Mouse (Mus musculus) kidney, postnatal 0 days (tissue): ENCODE results near the gene B4galt5. TPM values are rescaled to one million over a fixed set of nuclear protein-coding genes. Genes with fewer than 3 reads are reported as not detected.

Experiments used
- ATAC-seq: fragments of 200-750 bp; cut with Nextera tagmentation; replicated peaks from 2 replicates; pipeline ENCODE4 v1.8.0; 2017; ENCODE audit warnings: low read depth, moderate number of reproducible peaks, moderate TSS enrichment, moderate library complexity; ENCODE audit not compliant: low FRiP score
- DNase-seq: peaks from one replicate; pipeline ENCODE4 v3.0.0-alpha.2; 2016; ENCODE audit warnings: low spot score
- H3K27ac ChIP-seq: fragments of 300-500 bp; sonication (generic); 2 replicates; pipeline ENCODE4 v1.5.1; 2014; ENCODE audit warnings: mild to moderate bottlenecking
- H3K27me3 ChIP-seq: fragments of 300-500 bp; sonication (generic); 2 replicates; pipeline ENCODE4 v1.6.1; 2014; ENCODE audit warnings: low read length, mixed read lengths; ENCODE audit not compliant: insufficient read depth
- H3K36me3 ChIP-seq: fragments of 300-500 bp; sonication (generic); 2 replicates; pipeline ENCODE4 v1.6.1; 2014; ENCODE audit warnings: low read length, mixed read lengths; ENCODE audit not compliant: insufficient read depth
- H3K4me1 ChIP-seq: fragments of 300-500 bp; sonication (generic); replicated peaks from 2 replicates; pipeline ENCODE4 v1.6.1; 2014; ENCODE audit warnings: antibody characterized with exemption, low read length, mixed read lengths; ENCODE audit not compliant: insufficient read depth
- H3K4me2 ChIP-seq: fragments of 300-500 bp; sonication (generic); 2 replicates; pipeline ENCODE4 v1.6.1; 2014; ENCODE audit warnings: mild to moderate bottlenecking, low read length, moderate library complexity, mixed read lengths
- H3K4me3 ChIP-seq: fragments of 300-500 bp; sonication (generic); replicated peaks from 2 replicates; pipeline ENCODE4 v1.5.1; 2014; ENCODE audit warnings: low read depth, low read length
- H3K9ac ChIP-seq: fragments of 300-500 bp; sonication (generic); 2 replicates; pipeline ENCODE4 v1.6.1; 2014; ENCODE audit warnings: low read depth, low read length
- H3K9me3 ChIP-seq: fragments of 300-500 bp; sonication (generic); replicated peaks from 2 replicates; pipeline ENCODE4 v1.6.1; 2016; ENCODE audit warnings: low read length, inconsistent platforms, mixed read lengths
- CTCF ChIP-seq: IDR thresholded peaks from 2 replicates; pipeline ENCODE4 v1.5.1; 2016; ENCODE audit warnings: antibody characterized with exemption, low read depth, mild to moderate bottlenecking, moderate library complexity
- WGBS: fragments of 180-500 bp; shearing (Covaris S2); extraction: QIAGEN DNeasy Blood & Tissue Kit; methylation state at CpG from one replicate; pipeline ENCODE4 v1.1.7; 2014; 5-methylcytosine and 5-hydroxymethylcytosine counted together
- polyA plus RNA-seq: library from polyadenylated mRNA; unstranded; fragments of >200 nt; fragmentation: Nextera tagmentation; extraction: Ambion mirVana; gene quantifications from 2 replicates; pipeline ENCODE4 v1.2.1, GENCODE M21; 2015

B4galt5 gene
- polyA plus RNA-seq, 1 experiment from 2014 or later = 22.6 TPM

DNA sequence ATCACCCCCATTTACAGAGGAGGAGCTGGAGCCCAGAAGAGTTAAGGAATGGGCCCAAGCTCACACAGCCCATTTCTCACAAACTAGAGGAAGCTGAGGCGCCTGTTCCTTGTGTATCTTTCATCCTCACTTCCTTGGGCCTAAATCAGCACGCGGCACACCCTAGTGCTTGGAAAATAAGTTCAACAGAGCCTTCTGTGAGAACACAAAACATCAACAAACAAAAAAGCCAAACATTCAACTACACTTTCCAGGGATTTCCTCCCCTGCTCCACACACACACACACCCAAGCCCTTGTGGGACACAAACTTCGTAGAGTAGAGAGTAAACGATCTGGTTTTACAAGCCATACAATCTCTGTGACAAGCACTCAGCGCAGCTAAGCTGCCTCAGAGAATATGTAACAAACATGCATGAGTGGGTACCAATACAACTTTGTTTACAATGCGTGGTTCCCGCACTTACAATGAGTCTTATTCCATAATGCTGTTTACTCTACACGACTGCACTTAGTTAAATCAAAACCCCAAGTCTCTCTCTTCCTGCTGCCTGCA is 5.7 kb upstream of the B4galt5 start:
- Histone ChIP-seq H3K9me3 (no peaks in the 10 kb centered on the region), H3K4me2 (no peak overlapping the region), H3K4me3 (no peak overlapping the region), H3K36me3 (no peaks in the 10 kb centered on the region), H3K27ac (no peak overlapping the region), H3K9ac (no peak overlapping the region), H3K4me1 (0 out of 2 replicates have a peak, but pooled peaks cover 5% of the 10 kb centered on the region), H3K27me3 (no peaks in the 10 kb centered on the region)
- no peak for TF ChIP-seq CTCF
- no peak for DNase-seq
- 65% methylated on average over 9 of the region's 9 CpGs for WGBS
- no peak for ATAC-seq

DNA sequence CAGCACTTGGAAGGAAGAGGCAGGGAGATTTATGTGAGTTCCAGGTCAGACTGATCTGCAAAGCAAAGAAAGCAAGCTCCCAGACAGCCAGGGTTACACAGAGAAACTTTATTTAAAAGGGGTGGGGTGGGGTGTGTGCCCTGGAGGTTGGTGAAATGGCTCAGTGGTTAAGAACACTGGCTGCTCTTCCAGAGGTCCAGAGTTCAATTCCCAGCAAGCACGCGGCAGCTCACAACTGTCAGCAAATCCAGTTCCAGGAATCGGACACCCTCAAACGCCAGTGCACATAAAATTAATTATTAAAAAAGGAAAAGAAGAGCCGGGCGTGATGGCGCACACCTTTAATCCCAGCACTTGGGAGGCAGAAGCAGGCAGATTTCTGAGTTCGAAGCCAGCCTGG is 5.1 kb upstream of the B4galt5 start:
- no peak for DNase-seq
- 53% methylated on average over 8 of the region's 8 CpGs for WGBS

DNA sequence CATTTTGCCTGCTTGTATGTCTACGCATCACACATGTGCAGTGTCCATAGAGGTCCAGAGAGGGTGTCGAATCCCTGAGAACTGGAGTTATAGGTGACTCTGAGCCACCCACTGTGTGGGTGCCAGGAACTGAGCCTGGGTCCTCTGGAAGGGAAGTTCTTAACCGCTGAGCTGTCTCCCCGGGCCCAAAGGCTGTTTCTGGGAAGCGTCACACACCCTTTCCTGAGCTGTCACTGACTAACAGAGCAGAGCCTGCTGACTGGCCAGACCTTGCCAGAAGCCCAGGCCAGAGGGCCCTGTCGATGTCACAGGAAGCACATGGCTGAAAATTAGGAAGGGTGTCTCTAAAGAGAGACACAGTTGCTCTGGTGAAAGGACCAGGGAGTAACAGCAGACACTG is 3.5 kb upstream of the B4galt5 start:
- no peak overlapping the region for H3K9ac ChIP-seq
- H3K27ac ChIP-seq = no peak overlapping the region
- DNase-seq (no peak), ATAC-seq (no peak)
- H3K4me1 ChIP-seq = peaks cover 7% of the 10 kb centered on the region; the same call in 1 of the 2 replicates
- no peak for TF ChIP-seq CTCF
- H3K4me3 ChIP-seq = no peak overlapping the region
- H3K9me3 ChIP-seq = no peaks in the 10 kb centered on the region
- H3K36me3 ChIP-seq = no peaks in the 10 kb centered on the region
- no peaks in the 10 kb centered on the region for H3K27me3 ChIP-seq
- H3K4me2 ChIP-seq = no peak overlapping the region
- 56% methylated on average over 6 of the region's 6 CpGs for WGBS

More for the DNA sequence above, 5.1 kb upstream of the B4galt5 start:
- Histone ChIP-seq H3K4me1 (0 out of 2 replicates have a peak, but pooled peaks cover 7% of the 10 kb centered on the region), H3K9me3 (no peaks in the 10 kb centered on the region), H3K27me3 (no peaks in the 10 kb centered on the region), H3K4me2 (no peak overlapping the region), H3K27ac (no peak overlapping the region), H3K9ac (no peak overlapping the region), H3K36me3 (no peaks in the 10 kb centered on the region), H3K4me3 (no peak overlapping the region)
- ATAC-seq = no peak
- no peak for TF ChIP-seq CTCF

DNA sequence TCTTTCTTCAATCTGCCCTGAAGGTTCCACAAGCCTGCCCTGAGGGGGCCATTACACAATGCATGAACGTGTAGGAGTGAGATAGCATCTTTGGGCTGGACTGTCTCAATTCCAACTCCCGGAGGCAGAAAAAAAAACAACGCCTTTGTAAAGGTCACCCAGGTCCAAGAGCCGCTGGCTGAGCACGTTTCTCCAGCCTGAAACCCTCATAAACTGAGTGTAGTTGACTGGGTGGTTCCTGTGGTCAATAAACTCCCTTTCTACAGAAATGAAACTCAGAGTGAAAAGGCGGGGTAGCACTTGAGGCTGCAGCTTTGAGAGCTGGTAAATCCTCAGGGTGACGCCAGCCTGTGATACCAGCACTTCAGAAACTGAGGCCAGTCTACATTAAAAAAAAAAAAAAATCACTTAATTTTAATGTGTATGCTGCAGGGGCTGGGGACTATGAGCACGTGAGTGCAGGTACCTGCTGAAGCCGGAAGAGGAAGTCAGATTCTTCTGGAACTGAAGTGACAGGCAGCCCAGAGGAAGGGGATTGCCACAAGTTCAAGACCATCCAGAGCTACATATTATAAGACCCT is 2.5 kb upstream of the B4galt5 start:
- 0 out of 2 replicates have a peak overlapping the region, but pooled peaks have one; percentile 4 for H3K4me2 ChIP-seq
- 21% methylated on average over 9 of the region's 9 CpGs for WGBS

DNA sequence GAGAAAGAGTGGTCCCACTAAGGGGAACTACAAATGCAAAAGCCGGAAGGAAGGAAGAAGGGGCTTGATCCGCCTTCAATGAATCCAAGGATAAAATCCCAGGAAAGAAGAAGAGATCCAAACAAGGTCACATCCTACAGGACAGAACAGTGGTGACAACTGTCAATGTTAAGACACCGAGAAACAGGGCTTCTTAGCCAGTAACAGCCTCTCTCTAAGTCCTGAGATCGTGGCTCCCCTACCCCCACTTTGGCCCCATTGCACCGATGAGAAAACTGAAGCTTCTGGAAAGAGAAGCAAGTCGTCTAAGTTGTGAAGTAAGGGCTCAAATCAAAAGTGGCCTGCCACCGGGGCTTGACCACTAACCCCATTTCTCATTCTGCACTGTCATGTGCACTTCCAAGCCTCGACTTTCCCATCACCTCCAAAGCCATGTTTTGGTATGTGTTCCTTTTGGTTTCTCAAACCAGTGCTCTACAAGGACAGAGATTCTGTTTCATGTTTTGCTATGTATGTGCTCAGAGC is 1.2 kb upstream of the B4galt5 start:
- H3K4me1 ChIP-seq = peaks cover 11% of the 10 kb centered on the region; the same call in 1 of the 2 replicates
- H3K4me3 ChIP-seq = no peak overlapping the region
- ATAC-seq = no peak
- H3K27ac ChIP-seq = no peak overlapping the region
- no peak overlapping the region for H3K9ac ChIP-seq
- 53% methylated on average over 8 of the region's 8 CpGs for WGBS
- no peak for DNase-seq
- H3K9me3 ChIP-seq = no peaks in the 10 kb centered on the region
- no peak for TF ChIP-seq CTCF
- peak overlapping the region; percentile 94 for H3K4me2 ChIP-seq
- no peaks in the 10 kb centered on the region for H3K36me3 ChIP-seq
- no peaks in the 10 kb centered on the region for H3K27me3 ChIP-seq

More for the DNA sequence above, 2.5 kb upstream of the B4galt5 start:
- Histone ChIP-seq H3K27me3 (no peaks in the 10 kb centered on the region), H3K9ac (no peak overlapping the region), H3K27ac (peak overlapping the region; percentile 55; the same call in 1 of the 2 replicates), H3K4me1 (peaks cover 7% of the 10 kb centered on the region; the same call in 1 of the 2 replicates), H3K36me3 (no peaks in the 10 kb centered on the region), H3K9me3 (no peaks in the 10 kb centered on the region), H3K4me3 (no peak overlapping the region)
- no peak for ATAC-seq
- DNase-seq = no peak
- no peak for TF ChIP-seq CTCF

- Histone ChIP-seq H3K4me1 (peaks cover 14% of the 10 kb centered on the region; the same call in 1 of the 2 replicates), H3K9me3 (no peaks in the 10 kb centered on the region), H3K9ac (peak overlapping the region; percentile 89; the same call in 1 of the 2 replicates), H3K4me3 (peak overlapping the region; percentile 83), H3K4me2 (peak overlapping the region; percentile 94), H3K27ac (no peak overlapping the region), H3K36me3 (no peaks in the 10 kb centered on the region), H3K27me3 (no peaks in the 10 kb centered on the region)
- DNase-seq = peak; percentile 97
- TF ChIP-seq CTCF = no peak
- under 1% methylated on average over 49 of the region's 50 CpGs for WGBS
- peak; percentile 97 for ATAC-seq
Observed at GRCm38 (mm10) chr2:167349283-167349936, 427 bp upstream of the B4galt5 start.
